Mouse (Mus musculus) lung, postnatal 0 days (tissue): ENCODE data around the gene Pcca.

Experiments used
- CTCF ChIP-seq: IDR thresholded peaks from 2 replicates; pipeline ENCODE4 v1.5.1; 2016; ENCODE audit warnings: antibody characterized with exemption, mild to moderate bottlenecking
- EP300 ChIP-seq: IDR thresholded peaks from 2 replicates; pipeline ENCODE4 v1.6.1; 2016; ENCODE audit warnings: antibody characterized with exemption, mild to moderate bottlenecking, control low read depth

- TF ChIP-seq CTCF: no peak
- TF ChIP-seq EP300: no peak
These were observed 378.0 kb downstream of the Pcca start for GRCm38 (mm10) chr14:122912137-122912536.
